Mouse (Mus musculus): ENCODE data around the gene Psmf1.

DNA sequence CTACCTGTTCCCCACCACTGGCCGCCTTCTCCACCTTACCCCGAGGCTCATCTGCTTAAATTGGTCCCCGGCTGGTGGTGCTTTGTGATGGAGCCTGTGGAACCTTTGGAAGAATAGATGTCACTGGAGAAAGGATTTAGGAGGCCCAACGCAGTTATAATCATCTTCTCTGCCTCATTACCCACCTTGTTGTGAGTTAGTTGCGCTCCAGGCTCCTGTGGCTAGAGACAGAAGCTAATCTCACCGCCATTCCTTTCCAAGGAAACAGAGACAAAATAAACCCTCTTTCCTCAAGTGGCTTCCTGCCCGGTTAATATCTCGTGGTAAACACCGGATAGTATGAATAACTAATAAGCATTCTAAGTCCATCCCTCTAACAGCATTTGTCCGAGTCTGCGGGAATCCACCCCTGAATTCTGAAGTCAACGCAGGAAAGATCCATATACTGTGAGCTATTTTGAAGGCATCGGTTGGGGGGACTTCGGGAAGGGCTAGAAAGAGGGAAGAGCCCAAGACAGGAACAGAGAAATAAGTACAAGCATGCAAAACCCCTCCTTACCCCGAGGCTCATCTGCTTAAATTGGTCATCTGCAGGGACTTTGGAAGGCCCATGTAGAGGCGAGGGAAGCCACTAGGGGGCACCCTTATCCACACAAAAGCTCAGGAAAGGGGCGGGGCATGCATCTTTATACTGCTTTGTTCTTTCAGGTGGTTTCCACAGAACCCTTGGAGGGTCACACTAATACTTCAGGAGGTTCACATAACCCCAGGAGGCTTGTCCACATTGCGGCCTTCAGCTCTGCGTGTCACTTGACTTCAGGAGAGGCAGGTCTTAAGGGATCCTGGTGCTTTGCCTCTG is 4.1 kb upstream of the Psmf1 start:
- TF ChIP-seq CTCF (IDR thresholded peaks at IDR 0.05; ENCODE audit: low read depth) = peak; percentile 86
- no peak for TF ChIP-seq EP300 (IDR thresholded peaks at IDR 0.05; ENCODE audit: low read depth)
